Mouse (Mus musculus): ENCODE results near the gene Slc22a5.

- no peak for TF ChIP-seq CTCF (IDR thresholded peaks at IDR 0.05; ENCODE audit: low read depth)
- TF ChIP-seq EP300 (optimal IDR thresholded peaks at IDR 0.05) = no peak
Measured at GRCm38 (mm10) chr11:53904534-53904925, 13.1 kb upstream of the Slc22a5 start.
